Mouse (Mus musculus) brown adipose tissue, adult 24 weeks (tissue): ENCODE measurements around the gene Maf. TPM values are rescaled to one million over a fixed set of nuclear protein-coding genes. Genes with fewer than 3 reads are reported as not detected.

ENCODE experiments used
- H3K27ac ChIP-seq: fragments of 200-500 bp; replicated peaks from 2 replicates; pipeline ENCODE4 v1.5.1; 2012; ENCODE audit warnings: low read depth, mild to moderate bottlenecking, low read length
- H3K4me1 ChIP-seq: fragments of 200-500 bp; 2 replicates; pipeline ENCODE4 v1.6.1; 2012; ENCODE audit warnings: low read length, mixed read lengths; ENCODE audit not compliant: control insufficient read depth, insufficient read depth, insufficient read length
- H3K4me3 ChIP-seq: fragments of 200-500 bp; 2 replicates; pipeline ENCODE4 v1.5.1; 2012; ENCODE audit warnings: low read depth, mild to moderate bottlenecking, low read length, moderate library complexity; ENCODE audit not compliant: insufficient read depth
- polyA plus RNA-seq: library from polyadenylated mRNA; stranded (reverse); fragments of >200 nt; gene quantifications from 2 replicates; pipeline ENCODE4 v1.2.4, GENCODE M21; 2012; ENCODE audit not compliant: missing spikeins, insufficient read depth, insufficient read length

The Maf gene
- polyA plus RNA-seq, 1 experiment: 11.3 TPM

GRCm38 (mm10) chr8:115664866-115665265 is 42.7 kb downstream of the Maf start:
- no peaks in the 10 kb centered on the region for H3K4me1 ChIP-seq
- H3K4me3 ChIP-seq: no peak overlapping the region
- no peak overlapping the region for H3K27ac ChIP-seq

- Histone ChIP-seq H3K27ac (peak overlapping the region; percentile 78), H3K4me3 (no peak overlapping the region), H3K4me1 (no peaks in the 10 kb centered on the region)
These were observed 57.5 kb downstream of the Maf start for GRCm38 (mm10) chr8:115650110-115650521.

- no peaks in the 10 kb centered on the region for H3K4me1 ChIP-seq
- no peak overlapping the region for H3K4me3 ChIP-seq
- no peak overlapping the region for H3K27ac ChIP-seq
These were observed 62.5 kb downstream of the Maf start for GRCm38 (mm10) chr8:115645139-115645538.

- H3K4me1 ChIP-seq: no peaks in the 10 kb centered on the region
- H3K27ac ChIP-seq: no peak overlapping the region
- H3K4me3 ChIP-seq: no peak overlapping the region
These were observed 65.7 kb downstream of the Maf start for GRCm38 (mm10) chr8:115641936-115642335.

- Histone ChIP-seq H3K27ac (no peak overlapping the region), H3K4me1 (no peaks in the 10 kb centered on the region), H3K4me3 (no peak overlapping the region)
These were observed 67.6 kb downstream of the Maf start for GRCm38 (mm10) chr8:115639951-115640350.

- Histone ChIP-seq H3K27ac (no peak overlapping the region), H3K4me3 (no peak overlapping the region), H3K4me1 (no peaks in the 10 kb centered on the region)
These were observed 70.8 kb downstream of the Maf start for GRCm38 (mm10) chr8:115636751-115637150.
